Mouse (Mus musculus): ENCODE measurements around the gene Bcr. TPM values are rescaled to one million over a fixed set of nuclear protein-coding genes. Genes with fewer than 3 reads are reported as not detected.
A peak's percentile ranks its signal among the peaks of the same experiment; 100 is the strongest.

Bcr gene
- polyA plus RNA-seq, 1 experiment from 2014 or later, result 11.2 TPM

DNA sequence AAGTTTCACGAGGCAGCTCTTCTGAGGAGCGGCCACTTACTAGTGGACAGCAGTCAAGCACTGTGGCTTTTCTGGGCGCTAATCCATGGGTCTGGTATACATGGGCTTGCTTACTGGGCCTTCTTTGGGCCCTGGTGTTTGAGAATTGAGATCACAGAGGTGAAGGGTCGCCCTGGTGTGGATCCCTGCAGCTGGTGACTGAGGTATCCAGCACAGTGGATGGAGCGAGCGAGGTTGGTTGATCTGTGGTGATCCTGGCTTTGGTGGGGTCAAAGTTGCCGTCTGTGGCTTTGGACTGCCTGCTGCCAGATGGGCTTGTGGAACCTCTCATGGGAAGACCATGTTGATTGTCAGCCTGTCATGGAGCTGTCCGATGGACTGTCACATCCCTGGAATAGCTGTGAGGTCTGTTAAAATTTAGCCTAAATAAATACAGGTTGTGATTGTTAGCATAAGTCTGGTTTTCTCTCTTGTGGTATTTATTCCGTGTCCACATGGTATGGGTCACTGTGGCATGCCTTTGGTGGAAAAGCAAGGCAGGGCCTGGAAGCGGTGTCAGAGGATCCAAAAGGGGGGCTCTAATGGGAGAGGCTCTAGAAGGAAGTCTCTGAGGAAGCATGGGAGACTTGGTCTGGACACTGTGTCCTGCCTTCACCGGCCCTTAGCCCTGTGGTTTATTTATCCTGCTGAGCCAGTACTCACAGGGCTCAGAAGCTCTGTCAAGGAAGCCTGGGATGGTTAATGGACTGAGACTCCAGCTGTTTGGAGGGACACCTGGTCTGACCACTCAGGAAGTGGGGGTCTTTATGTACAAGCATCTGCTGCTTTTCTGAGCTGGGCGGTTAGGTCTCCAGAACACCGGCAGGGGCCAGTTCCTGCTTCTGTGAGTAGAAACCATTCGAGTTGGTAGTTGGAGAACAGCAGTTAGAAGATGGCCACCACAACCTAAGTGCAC, 18.1 kb downstream of the Bcr start:
- H3K27me3 ChIP-seq (ENCODE audit: control insufficient read depth, insufficient read depth, low read depth, low read length), result no peaks in the 10 kb centered on the region
- no peaks in the 10 kb centered on the region for H3K36me3 ChIP-seq (ENCODE audit: control insufficient read depth, insufficient read depth, low read length)
- no peak overlapping the region for H3K9ac ChIP-seq (ENCODE audit: low read length)
- H3K4me2 ChIP-seq (ENCODE audit: low read depth, low read length), result no peak overlapping the region
- no peak for ATAC-seq (ENCODE audit: low read depth)
- H3K4me3 ChIP-seq (ENCODE audit: low read length), result no peak overlapping the region
- 65% methylated on average over 14 of the region's 14 CpGs for WGBS
- H3K27ac ChIP-seq (ENCODE audit: low read length), result no peak overlapping the region
- H3K9me3 ChIP-seq (ENCODE audit: control insufficient read depth, low read length), result no peaks in the 10 kb centered on the region
- H3K4me1 ChIP-seq (replicated peaks; ENCODE audit: control insufficient read depth, insufficient read depth, low read length), result peaks cover 6% of the 10 kb centered on the region

DNA sequence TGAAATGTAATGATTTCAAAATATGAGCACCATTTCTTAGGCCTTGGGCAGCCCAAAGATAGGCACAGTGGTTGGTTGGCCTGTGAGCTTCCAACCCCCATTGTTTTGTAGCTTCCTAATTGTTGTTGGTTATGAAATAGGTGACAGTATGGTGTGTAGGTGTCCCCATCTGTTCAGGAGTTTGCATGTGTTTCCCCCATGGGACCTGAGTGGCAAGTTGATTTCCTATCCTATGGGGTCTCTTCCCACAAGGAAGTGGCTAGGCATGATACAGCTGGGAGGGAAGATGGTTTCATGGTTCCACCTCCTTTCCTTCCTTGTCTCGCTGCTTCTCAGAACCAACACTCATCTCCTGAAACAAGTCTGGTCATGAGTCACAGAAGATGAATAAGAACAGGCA, 24.9 kb downstream of the Bcr start:
- Histone ChIP-seq H3K4me1 (replicated peaks; ENCODE audit: control insufficient read depth, insufficient read depth, low read length) (no peaks in the 10 kb centered on the region), H3K9me3 (ENCODE audit: control insufficient read depth, low read length) (no peaks in the 10 kb centered on the region; the same call in 1 of the 2 replicates), H3K9ac (ENCODE audit: low read length) (no peak overlapping the region), H3K36me3 (ENCODE audit: control insufficient read depth, insufficient read depth, low read length) (peaks cover 3% of the 10 kb centered on the region; the same call in 1 of the 2 replicates), H3K4me3 (ENCODE audit: low read length) (no peak overlapping the region), H3K4me2 (ENCODE audit: low read depth, low read length) (no peak overlapping the region), H3K27ac (ENCODE audit: low read length) (no peak overlapping the region), H3K27me3 (ENCODE audit: control insufficient read depth, insufficient read depth, low read depth, low read length) (no peaks in the 10 kb centered on the region)
- no peak for ATAC-seq (ENCODE audit: low read depth)
- 75% methylated on average over 1 of the region's 1 CpGs for WGBS

DNA sequence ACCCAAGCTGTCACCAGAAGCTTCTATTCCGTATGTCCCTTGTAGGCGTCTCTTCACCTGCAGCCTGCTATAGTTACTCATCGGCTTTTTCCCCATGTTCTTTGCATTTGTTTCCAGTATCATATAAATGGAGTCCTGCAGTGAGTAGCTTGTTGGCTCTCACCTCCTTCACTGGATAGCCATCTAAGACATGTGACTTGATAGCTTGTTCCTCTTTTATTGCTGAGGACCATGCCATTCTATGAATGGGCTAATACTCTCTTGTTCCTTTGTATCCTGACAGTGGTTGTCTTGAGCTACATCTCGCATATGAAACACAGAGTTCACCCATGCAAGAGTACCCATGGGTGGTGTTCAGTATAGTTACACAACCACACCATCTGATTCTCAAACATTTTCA, 28.1 kb downstream of the Bcr start:
- no peak for ATAC-seq (ENCODE audit: low read depth)
- Histone ChIP-seq H3K27ac (ENCODE audit: low read length) (no peak overlapping the region), H3K4me3 (ENCODE audit: low read length) (no peak overlapping the region), H3K36me3 (ENCODE audit: control insufficient read depth, insufficient read depth, low read length) (peaks cover 3% of the 10 kb centered on the region; the same call in 1 of the 2 replicates), H3K4me2 (ENCODE audit: low read depth, low read length) (no peak overlapping the region), H3K9ac (ENCODE audit: low read length) (no peak overlapping the region), H3K9me3 (ENCODE audit: control insufficient read depth, low read length) (no peaks in the 10 kb centered on the region; the same call in 1 of the 2 replicates), H3K27me3 (ENCODE audit: control insufficient read depth, insufficient read depth, low read depth, low read length) (no peaks in the 10 kb centered on the region), H3K4me1 (replicated peaks; ENCODE audit: control insufficient read depth, insufficient read depth, low read length) (peaks cover 5% of the 10 kb centered on the region)
- 90% methylated on average over 4 of the region's 4 CpGs for whole genome bisulfite sequencing

DNA sequence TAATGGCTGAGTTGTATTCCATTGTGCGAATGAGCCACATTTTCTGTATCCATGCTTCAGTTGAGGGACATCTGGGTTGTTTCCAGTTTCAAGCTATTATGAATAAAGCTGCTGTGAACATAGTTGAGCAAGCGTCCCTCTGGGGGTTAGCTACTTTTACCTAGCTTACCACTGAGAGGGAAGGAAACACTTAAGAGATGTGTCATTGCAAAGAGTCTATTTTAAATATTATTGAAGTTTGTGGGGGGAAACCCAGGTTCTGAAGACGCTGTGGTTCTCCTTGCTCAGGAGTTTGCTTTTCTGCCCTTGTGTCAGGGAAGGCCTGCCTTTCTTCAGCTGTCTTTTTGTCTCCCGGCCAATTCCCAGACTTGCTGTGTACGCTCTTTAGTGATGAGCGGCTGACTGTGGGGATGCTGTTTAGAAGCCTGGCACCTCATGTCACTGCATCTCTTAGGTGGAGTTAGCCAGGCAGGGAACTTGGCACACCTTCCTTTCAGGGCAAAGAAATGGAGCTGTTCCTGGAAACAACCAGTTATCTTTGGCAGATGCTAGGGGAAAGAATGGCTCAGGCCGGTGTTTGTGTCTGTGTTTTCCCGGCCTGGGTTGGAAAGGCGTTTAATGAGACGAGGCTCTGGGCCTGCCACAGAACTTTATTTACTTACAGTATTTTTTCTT, 31.2 kb downstream of the Bcr start:
- WGBS, result 69% methylated on average over 10 of the region's 10 CpGs
- Histone ChIP-seq H3K9me3 (ENCODE audit: control insufficient read depth, low read length) (no peaks in the 10 kb centered on the region; the same call in 1 of the 2 replicates), H3K27ac (ENCODE audit: low read length) (no peak overlapping the region)

DNA sequence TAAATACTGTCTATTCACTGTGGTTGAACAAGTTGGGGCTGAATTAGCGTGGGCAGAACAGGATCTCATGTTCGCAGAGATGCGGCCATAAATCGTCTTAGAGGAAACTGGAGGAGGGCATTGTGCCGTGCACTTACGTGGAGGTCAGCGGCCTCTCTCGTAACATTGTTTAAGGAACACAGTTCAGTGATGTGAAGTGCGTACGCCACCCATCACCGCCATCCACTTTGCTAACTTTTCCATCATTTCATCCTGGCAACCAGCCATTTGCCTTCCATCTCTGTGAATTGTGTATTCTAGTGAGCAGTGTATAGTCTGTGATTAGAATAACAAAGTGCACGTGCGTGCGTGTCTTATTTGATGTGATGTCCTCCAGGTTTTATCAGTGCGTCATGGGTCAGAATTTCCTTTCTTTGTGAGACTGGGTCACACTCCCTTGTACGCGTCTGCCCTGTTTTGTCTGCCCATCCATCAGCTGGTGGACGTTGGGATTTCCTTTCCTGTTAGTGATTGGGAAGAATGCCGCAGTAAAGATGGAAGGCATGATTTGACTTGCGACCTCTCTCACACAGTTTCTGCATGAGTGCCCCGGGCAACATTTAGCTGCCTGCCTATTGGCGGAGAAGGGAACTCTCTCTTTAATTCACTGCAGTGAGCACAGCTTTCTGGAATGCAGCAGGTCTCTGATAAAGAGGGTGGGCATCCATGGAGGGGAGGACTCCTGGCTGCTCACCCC, 33.0 kb downstream of the Bcr start:
- Histone ChIP-seq H3K27me3 (ENCODE audit: control insufficient read depth, insufficient read depth, low read depth, low read length) (no peaks in the 10 kb centered on the region), H3K27ac (ENCODE audit: low read length) (no peak overlapping the region), H3K4me1 (replicated peaks; ENCODE audit: control insufficient read depth, insufficient read depth, low read length) (peaks cover 20% of the 10 kb centered on the region), H3K36me3 (ENCODE audit: control insufficient read depth, insufficient read depth, low read length) (no peaks in the 10 kb centered on the region), H3K9ac (ENCODE audit: low read length) (no peak overlapping the region), H3K9me3 (ENCODE audit: control insufficient read depth, low read length) (no peaks in the 10 kb centered on the region), H3K4me3 (ENCODE audit: low read length) (no peak overlapping the region), H3K4me2 (ENCODE audit: low read depth, low read length) (no peak overlapping the region)
- WGBS, result 16% methylated on average over 22 of the region's 22 CpGs
- peak; percentile 30 for ATAC-seq (ENCODE audit: low read depth)

More for the DNA sequence above, 31.2 kb downstream of the Bcr start:
- Histone ChIP-seq H3K4me2 (ENCODE audit: low read depth, low read length) (no peak overlapping the region), H3K27me3 (ENCODE audit: control insufficient read depth, insufficient read depth, low read depth, low read length) (no peaks in the 10 kb centered on the region), H3K9ac (ENCODE audit: low read length) (no peak overlapping the region), H3K4me3 (ENCODE audit: low read length) (no peak overlapping the region), H3K4me1 (replicated peaks; ENCODE audit: control insufficient read depth, insufficient read depth, low read length) (peaks cover 7% of the 10 kb centered on the region), H3K36me3 (ENCODE audit: control insufficient read depth, insufficient read depth, low read length) (peaks cover 3% of the 10 kb centered on the region; the same call in 1 of the 2 replicates)
- no peak for ATAC-seq (ENCODE audit: low read depth)

- H3K36me3 ChIP-seq (ENCODE audit: control insufficient read depth, insufficient read depth, low read length), result no peaks in the 10 kb centered on the region
- ATAC-seq (ENCODE audit: low read depth), result no peak
- H3K9ac ChIP-seq (ENCODE audit: low read length), result no peak overlapping the region
- H3K4me1 ChIP-seq (replicated peaks; ENCODE audit: control insufficient read depth, insufficient read depth, low read length), result peaks cover 29% of the 10 kb centered on the region
- H3K4me2 ChIP-seq (ENCODE audit: low read depth, low read length), result no peak overlapping the region
- H3K9me3 ChIP-seq (ENCODE audit: control insufficient read depth, low read length), result no peaks in the 10 kb centered on the region
- no peak overlapping the region for H3K27ac ChIP-seq (ENCODE audit: low read length)
- H3K27me3 ChIP-seq (ENCODE audit: control insufficient read depth, insufficient read depth, low read depth, low read length), result no peaks in the 10 kb centered on the region
- 88% methylated on average over 1 of the region's 1 CpGs for WGBS
- no peak overlapping the region for H3K4me3 ChIP-seq (ENCODE audit: low read length)
These were observed 33.9 kb downstream of the Bcr start for GRCm38 (mm10) chr10:75094338-75094737.

GRCm38 (mm10) chr10:75095216-75095615, 34.8 kb downstream of the Bcr start:
- Histone ChIP-seq H3K9ac (ENCODE audit: low read length) (no peak overlapping the region), H3K4me1 (replicated peaks; ENCODE audit: control insufficient read depth, insufficient read depth, low read length) (peaks cover 33% of the 10 kb centered on the region), H3K4me3 (ENCODE audit: low read length) (no peak overlapping the region), H3K9me3 (ENCODE audit: control insufficient read depth, low read length) (no peaks in the 10 kb centered on the region), H3K4me2 (ENCODE audit: low read depth, low read length) (no peak overlapping the region), H3K27ac (ENCODE audit: low read length) (no peak overlapping the region), H3K27me3 (ENCODE audit: control insufficient read depth, insufficient read depth, low read depth, low read length) (no peaks in the 10 kb centered on the region), H3K36me3 (ENCODE audit: control insufficient read depth, insufficient read depth, low read length) (no peaks in the 10 kb centered on the region)
- WGBS, result 92% methylated on average over 7 of the region's 7 CpGs
- ATAC-seq (ENCODE audit: low read depth), result no peak

DNA sequence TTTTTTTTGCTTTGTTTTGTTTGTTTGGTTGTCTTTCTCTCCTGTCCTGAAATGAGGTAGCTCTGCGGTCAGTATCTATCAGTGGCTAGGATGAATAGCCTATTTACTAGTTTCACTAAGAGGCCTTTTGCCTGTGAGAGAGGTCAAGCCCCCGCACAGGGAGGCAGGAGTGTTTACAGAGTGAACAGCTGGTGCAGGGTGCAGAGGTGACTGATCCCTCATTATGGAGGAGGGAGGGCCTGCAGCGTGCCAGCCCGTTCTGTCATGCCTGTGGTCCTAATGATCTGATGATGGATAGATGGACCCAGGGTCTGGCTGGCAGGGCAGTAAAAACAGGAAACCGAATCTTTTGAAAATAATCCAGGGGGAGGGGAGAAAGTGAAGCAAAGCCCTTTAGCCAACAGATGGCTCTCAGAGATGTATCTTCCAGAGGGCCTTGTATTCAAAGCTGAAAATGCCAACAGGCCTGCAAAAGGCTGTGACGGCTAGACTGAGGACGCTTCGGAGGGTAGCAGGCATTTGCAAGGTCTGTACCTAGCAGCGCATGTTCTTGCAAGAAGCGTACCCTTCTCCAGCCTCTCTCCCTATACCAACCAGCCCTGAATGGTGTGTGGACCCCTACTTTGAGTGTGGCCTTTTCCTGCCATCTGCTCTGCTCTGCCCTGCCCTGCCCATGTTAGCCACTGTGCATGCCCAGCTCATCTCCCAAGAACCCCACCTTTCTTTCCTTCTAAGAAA, 38.2 kb downstream of the Bcr start:
- Histone ChIP-seq H3K4me2 (ENCODE audit: low read depth, low read length) (no peak overlapping the region), H3K4me1 (replicated peaks; ENCODE audit: control insufficient read depth, insufficient read depth, low read length) (peaks cover 31% of the 10 kb centered on the region), H3K36me3 (ENCODE audit: control insufficient read depth, insufficient read depth, low read length) (no peaks in the 10 kb centered on the region), H3K27me3 (ENCODE audit: control insufficient read depth, insufficient read depth, low read depth, low read length) (no peaks in the 10 kb centered on the region), H3K4me3 (ENCODE audit: low read length) (no peak overlapping the region), H3K9me3 (ENCODE audit: control insufficient read depth, low read length) (no peaks in the 10 kb centered on the region), H3K27ac (ENCODE audit: low read length) (peak overlapping the region; percentile 29), H3K9ac (ENCODE audit: low read length) (no peak overlapping the region; the same call in 1 of the 2 replicates)
- ATAC-seq (ENCODE audit: low read depth), result peak; percentile 74
- WGBS, result 32% methylated on average over 10 of the region's 10 CpGs

Measured in lung, embryonic 16.5 days (tissue).